Mouse (Mus musculus) adrenal gland, postnatal 25 days (tissue): ENCODE data around the gene Nln. TPM values are rescaled to one million over a fixed set of nuclear protein-coding genes. Genes with fewer than 3 reads are reported as not detected.
A peak's percentile ranks its signal among the peaks of the same experiment; 100 is the strongest.

Source experiments
- DNase-seq: peaks from one replicate; pipeline ENCODE4 v3.0.0; 2021; ENCODE audit warnings: mixed read lengths
- total RNA-seq: library from RNA; stranded (reverse); gene quantifications from 2 replicates; pipeline ENCODE4 v1.2.3, GENCODE M21; 2021

Nln gene
- total RNA-seq, 1 experiment from 2014 or later = 19.0 TPM

DNA sequence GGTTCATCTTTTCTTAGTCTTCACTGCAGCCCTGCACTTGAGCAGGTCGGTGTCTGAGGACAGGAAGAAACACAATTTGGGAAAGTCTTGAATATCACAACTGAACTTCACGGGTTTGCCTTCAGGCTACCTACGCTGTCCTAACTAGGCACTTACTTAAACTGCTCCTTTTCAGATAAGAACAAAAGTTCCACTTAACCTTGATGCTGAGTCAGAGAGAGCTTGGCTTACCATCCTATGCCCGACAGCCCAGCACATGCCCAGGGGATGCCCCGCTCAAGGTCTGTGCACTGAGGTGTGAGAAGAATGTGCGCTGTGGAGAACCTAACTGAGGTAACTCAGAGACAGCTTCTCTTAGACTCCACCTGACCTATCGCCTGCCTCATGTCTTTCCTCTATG, 67.9 kb downstream of the Nln start:
- peak; percentile 24 for DNase-seq

DNA sequence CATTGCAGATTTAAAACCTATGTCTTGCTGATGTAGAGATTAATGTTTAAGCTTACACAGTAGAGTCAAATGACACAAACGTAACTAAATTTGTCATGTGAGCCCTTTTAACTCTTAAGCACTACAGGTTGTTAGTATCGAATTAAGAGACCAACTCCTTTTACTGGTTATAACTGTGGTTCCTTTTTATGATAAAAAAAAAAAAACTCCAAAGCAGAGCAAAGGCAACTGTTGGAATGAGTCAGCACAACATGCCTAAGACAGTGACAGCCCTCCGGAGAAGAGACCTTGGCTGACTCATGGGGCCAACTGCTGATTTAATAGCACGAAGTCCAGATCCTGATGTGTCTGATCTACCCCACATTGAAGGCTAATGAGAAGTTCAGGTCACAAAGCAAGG, 68.5 kb downstream of the Nln start:
- DNase-seq = peak; percentile 42

DNA sequence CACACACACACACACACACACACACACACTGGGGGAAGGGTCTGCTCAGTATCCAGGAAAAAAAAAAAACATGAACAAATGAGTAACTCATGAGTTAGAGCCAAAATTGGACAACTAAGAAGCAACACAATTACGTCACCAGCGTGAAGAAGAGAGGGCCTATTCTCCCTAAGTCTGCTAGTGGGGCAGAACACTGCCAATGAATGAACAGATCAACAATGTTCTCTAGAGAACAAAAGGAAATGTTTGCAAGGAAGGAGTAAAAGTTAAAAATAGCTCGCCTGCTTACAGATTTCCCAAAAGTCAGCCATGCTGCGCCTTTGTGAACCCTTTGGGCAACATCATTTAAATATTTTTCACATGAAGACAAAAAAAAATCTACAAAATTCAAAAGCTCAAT, 69.6 kb downstream of the Nln start:
- DNase-seq = no peak

DNA sequence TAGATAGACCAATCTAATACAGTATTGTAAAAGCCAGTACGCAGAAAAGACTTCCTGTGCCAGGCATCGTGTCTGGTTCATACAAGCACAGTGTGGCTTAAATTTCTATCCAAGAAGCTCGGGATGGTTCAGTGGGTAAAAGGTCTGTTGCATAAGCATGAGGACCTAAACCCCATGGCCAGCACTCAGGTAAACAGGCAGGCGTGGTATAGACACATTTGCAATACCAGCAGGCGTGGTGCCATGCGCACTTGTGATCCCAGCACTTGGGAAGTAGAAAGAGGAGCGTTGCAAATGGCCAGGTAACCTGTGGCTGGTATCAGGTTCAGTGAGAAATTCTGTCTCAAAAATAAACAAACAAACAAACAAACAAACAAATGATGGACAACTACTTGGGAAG, 70.5 kb downstream of the Nln start:
- no peak for DNase-seq

DNA sequence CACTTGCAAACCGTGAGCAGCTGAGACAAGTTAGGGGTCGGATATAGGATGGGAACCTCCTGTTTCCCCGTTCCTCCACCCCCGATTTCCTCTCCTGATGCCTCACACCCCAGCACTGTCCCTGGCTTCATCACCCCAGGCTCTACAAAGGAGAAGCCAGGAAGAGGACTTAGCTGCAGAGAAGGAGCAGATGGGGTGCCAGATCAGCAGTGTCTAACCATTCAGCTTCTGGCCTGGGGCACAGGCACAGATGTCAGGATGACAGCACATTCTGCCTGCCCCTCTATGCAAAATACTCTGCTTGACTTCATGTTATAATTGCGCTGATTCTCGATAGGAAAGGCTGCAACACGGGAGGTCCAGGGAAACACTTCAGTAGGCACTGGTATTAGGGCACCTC, 71.1 kb downstream of the Nln start:
- DNase-seq = no peak

DNA sequence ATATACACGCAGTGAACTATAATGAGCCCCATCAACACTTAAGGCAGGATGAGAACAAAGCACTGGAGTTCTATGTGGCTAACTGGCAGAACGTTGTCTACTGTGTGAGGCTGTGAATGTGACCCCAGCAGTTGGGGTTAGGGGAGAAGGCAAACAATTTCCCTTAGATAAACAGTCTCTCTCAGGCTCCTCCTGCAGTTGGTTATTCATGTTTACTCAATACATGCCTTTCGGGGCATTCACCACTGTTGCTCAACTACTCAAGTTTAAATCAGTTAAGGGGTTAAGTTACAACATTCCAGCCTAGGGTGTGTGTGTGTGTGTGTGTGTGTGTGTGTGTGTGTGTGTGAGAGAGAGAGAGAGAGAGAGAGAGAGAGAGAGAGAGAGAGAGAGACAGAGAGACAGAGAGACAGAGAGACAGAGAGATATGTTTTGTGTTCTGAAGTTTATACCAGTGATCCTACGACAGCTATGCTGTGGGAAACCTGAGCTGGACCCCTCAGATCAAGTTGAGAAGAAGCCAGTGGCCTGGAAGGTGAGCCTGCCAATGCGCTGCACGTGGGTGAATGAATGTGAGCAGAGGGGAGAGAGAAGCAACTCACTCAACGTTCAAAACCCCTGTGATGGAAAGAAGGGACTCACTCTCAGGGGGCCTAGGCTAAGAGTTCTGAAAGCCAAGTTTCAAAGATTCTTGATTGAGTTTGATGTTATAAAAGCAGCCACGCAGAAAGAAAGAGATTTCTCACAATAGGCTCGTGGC, 71.7 kb downstream of the Nln start:
- DNase-seq = no peak

DNA sequence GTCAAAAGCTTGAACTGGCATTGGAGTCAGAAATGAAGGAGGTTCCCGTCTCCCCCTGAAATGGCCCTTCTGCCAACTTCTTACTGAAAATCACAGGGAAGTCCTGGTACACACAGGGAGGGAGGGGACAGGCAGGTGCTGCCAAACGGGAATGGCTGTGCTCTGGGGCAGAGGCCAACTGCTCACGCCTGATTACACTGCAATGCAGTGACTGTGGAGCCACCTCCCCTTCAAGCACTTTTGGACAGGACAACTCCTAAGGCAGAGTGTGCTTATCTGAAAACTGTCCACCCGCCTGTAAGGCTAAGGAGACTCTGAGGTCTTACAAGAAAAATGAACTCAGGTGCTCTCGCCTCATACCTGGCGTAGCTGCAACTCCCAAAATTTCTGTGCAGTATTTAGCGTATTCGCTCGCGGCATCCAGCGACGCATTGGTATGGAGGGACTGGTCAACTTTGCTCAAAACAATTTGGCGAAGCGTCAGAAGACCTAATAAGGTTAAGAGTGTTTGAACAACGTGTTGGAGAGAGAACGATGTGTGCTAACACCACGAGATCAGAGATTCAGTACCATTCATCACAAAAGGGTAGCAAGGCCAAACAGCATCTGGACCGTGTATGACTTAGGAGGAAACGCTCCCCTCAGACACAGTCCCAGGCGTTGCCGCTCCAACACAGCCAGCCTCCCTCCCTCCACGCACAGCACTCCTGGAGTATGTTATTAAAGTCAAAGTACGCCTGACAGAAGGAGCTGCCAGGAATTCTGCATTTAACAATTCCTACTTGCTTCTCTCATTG, 72.7 kb downstream of the Nln start:
- DNase-seq = peak; percentile 45

DNA sequence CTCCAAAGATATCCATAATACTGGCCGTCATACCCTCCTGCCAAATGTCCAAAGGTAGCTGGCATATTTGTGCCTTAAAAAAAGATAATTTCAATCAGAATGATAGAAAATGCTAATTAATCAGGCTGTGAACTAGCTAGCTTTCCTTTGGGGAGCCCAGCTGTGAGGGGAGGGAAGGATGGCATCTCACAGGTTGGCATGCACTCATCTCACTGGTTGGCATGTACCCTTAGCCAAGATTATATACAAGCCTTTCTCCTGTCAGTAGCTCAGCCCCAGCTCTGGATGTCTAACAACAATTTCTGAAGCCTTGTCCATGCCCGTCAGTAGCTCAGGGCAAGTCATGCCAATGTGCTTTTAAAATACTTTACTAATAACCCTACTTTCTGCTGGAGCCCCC, 73.8 kb downstream of the Nln start:
- DNase-seq = no peak

DNA sequence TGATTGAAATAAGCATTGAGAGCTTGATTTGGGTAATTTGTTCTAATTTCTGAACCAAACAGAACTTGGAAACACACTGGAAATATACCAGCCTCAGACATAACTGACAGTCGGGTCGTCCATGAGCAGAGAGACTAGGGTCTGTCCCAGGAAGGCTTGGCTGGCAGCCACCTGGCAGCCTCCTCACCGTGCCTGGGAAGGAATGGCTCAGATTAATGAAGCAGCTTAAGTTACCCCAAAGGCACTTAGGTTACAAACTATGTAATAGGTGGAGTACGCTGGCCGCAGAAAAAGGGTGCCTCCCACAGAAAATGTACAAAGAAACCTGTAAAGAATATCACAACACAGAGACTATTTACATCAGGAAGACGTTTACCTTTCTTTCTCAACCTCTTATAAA, 74.6 kb downstream of the Nln start:
- no peak for DNase-seq

DNA sequence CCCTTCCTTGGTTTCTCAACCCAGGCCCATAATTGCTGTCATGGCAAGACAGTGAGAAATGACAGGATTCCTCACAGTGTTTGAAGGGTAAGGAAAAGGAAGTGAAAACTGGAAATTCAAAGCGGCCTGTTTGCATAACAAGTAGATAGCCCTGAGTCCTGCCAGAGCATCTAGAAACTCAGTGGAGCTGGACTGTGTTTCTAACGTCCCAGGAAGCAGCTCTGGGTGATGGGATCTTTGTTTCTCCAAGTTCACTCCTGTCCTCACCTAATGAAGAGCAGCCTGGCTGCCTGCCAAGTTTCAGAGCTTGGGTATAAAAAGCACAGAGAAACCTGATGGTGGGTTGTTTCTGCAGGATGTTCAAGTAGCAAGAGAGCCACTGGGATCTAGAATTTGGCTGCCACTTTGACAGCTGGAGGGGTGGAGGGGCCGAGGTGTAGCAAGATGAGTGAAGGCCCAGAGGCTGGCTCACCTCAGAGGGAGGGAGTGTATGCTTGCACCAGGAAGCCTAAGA, 76.7 kb downstream of the Nln start:
- DNase-seq = no peak

DNA sequence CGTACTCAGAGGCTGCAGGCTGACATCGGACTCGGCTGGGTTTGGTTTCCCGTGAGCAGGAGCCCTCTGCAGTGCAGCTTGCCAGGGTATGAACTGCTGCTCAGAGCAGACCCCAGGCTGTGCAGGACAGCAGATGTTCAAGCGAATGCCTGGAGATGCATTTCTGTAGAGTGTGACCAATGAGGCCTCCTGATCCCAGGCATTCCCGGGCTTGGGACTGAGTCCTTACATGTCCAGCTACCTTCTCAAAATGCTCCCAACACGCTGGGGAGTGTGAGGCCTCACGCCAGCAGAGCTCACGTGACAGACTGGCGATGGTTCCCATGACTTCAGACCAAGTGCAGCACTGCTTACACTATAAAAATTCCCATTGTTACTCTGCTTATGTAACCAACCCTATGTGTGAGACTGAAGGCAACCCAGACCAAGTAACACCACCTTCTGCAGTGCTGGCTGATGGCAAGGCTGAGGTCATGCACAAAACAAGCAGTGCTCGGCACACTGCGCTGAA, 77.5 kb downstream of the Nln start:
- no peak for DNase-seq

DNA sequence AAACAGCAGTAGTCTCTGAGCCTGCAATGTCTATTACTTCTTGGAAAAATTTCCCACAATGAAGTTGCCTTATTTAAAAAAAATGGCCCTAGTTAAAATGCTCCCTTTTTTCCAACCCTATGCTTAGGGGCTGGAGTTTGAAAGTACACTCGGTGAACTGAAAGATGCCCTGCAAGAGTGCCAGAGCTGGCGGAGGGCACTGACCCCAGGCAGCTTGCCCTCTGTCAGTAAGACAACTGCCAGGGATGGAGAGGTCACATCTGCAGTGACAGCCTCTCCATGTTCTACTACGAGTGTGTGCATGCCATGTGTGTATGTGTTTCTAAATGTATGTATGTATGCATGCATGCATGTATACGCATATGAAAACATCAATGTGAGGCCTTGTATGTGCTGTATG, 78.5 kb downstream of the Nln start:
- no peak for DNase-seq

DNA sequence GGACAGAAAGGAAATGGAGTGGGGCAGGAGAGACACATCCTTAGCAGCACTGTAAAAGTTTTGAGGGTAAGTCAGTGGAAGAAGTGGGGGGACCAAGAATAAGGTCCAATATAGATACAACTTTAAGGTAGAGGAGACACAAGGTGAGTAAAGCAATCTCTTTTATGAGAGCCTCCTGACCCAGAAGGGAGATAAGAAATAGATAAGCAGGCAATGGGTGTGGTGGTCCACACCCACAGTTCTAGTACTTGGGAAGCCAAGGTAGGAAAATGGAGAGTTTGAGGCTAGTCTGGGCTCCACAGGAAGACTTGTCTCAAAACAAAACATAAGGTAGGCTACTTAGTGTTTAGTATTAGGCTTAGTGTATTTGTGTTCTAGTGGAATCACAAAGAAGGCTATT, 79.9 kb downstream of the Nln start:
- DNase-seq = no peak

DNA sequence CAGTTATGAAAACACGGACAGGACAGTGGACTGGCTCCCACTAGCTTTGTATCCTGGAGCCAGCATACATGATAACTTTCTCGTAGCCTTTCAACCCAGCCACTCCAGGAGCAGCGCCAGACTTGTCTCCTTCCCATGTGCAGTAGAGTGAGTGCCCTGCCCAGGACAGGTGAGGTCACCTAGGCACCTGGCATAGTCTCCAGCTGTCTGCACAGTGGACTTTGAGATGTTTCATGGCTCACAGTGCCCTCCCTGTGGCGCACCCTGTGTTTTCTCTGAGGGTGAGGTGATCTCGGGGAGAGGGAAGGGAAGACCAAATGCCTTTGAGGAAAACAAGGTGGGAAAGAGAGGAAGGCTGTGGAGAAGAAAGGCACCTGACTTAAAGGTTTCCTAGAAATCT, 80.3 kb downstream of the Nln start:
- no peak for DNase-seq

DNA sequence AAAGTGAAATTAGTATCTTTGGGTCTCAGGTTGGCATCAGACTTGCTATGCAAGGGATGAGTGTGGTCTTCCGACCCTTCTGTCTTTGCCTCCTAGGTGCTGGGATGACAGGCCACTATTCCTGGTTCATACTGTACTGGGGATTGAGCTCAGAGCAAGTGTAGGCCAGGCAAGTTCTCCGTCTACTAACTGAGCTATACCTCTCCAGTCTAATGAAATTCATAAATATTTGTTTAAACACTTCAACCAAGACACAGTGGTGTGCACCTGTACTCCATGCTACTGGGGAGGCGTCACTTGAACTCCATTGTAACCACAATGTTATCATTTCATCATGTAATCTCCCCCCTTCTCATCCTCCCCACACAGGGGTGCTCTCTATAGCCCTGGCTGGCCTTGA, 82.9 kb downstream of the Nln start:
- no peak for DNase-seq

DNA sequence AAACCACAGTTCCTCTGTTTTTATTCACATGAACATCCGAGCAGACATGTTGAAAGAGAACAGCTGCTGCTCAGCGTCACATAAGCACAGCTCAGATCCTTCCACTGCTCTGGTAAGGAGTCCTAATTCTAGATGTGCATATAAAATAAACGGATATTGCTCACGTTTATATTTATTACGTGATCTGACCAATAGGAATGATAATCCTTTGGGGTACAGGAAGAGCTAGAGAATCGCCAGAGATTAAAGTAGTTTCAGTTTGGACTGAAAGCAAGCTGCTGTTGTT, 83.8 kb downstream of the Nln start:
- DNase-seq = no peak

DNA sequence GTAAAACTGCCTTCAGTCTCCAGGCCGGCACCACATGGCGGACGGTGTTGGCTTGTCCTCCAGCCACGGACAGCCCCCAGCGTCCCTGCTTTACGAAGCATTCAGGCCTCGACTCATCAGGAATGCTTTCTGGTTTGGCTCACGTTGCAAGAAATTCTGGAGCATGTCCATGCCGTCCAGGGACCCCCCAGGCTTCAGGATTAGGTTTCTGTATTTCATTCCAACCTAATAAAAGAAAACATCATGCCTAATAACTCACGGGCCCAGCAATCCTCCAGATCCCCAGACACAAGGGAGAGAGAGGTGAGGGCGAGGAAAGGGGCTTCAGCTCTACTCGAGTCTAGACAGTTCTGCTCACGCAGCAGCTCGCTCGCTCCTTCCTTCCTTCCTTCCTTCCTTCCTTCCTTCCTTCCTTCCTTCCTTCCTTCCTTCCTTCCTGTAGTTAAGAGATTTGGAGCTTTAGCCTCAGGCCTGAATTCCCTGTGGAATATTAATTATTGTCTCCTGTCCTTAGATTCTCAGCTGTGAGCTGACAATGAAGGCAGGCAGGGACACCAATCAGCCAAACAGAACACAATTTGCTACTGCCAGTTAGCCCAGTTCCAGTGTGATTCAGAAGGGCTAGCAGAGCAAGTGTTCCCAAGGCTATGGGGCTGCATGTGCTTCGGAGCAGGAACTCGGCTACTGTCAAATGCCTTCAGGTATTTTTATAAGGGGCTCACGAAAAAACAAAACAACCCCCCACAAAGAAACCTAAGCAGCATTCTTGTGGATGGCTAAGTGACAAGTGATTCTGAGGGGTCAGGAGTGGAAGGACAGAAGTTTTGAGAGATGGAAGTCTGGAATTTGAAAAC, 84.3 kb downstream of the Nln start:
- no peak for DNase-seq

DNA sequence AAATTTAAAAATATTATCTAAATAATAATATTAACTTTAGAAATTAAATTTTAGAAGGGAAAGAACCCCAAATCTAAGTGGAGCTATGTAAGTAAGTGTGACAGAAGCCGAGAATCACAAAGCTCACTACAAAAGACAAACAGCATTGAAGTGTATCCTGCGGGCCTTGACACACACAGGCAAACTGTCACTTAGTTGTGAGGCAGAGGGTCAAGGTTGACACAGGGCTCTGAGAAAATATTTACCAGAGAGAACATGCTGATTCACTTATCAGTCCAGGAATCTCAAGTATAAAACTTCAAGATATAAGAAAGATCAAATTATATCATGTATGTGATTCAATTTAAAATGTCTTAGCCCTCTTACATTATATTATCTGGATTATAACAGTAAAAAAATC, 85.1 kb downstream of the Nln start:
- no peak for DNase-seq

DNA sequence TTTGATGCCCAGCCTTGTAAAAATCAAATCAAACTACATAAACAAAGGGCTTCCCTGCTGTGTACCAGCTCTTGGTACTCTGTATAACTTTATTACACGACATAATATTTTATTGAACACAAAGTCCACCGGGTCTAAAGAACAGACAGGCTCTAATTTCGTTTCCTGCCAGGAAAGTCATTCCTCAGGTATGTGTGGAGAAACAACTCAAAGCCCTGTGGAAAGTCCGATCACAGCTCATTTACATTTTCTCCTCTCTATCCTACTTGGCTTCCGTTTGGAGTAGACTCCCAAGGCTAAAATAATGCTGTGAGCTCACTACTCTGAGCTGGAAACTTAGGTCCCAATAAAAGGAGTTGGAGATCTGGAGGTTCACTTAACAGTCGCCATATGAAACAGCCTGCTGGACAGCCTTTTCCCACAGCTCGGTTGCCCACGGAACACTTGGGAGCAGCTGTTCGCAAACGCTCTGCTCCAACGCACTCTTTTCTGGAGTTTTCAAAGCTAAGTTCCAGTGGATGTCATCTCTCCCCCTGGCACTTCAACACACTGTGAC, 86.0 kb downstream of the Nln start:
- DNase-seq = no peak

DNA sequence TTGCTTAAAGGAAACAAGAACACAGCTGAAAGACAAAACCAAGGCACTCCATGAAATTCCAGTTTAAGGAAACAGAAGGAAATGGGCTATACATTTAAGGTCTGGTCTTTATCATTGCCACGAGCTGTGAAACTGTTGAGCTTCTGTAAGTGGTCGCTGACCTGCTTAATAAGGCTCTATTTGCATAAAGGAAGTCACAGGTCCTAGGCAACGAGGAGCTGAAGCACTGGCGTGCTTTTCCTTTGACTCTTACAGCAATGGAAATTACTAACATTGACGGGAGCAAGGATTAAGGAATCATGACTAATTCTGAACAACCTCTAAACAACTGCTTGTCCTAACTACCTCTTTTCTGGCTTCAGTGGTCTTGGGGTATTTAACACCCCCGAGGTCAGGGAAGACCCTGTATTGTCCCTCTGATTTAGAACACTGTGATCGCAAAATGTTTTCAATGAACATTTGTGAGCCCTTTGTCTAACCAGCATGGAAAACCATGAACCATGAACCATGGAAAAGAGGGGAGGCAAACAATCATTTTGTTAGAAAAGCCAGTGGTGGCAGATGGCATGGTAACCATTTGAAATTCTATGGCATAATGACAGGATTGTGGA, 90.8 kb downstream of the Nln start:
- DNase-seq = no peak

DNA sequence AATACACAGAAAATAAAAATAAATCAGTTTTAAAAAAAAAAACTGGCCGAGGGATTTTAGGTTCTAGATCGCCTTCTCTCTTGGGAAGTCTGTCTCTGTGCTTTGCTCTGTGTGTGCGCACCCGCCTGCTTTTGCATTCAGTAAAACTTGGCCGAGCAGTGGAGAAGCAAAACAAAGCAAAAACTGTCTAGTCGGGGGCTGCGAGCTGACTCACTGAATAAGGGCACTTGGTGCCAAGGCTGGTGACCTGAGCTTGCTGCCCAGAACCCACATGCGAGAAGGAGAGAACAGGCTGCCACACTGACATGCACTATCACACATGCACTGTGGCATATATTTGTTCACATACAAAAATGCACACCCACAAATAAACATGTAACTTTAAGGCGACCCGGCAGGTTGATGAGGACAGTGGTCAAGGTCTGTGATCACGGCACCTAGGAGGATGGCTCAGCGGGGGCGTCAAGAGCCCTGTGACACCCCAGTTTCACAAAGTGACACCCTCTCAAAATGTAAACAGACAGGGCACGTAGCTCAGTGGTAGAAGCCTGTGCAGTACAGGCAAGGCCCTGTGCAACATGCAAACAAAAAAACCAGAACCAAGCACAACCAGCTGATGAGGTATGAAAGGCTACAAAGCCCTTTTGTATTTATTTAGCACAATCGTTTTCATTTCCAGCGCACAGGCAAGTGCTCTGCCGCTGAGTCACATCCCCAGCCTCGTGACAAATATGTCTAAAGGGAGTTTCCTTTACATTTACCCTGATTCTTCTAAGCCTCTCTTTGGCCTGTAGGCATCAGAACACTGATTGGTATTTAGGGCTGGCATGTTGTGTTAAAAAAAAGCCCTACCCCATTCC, 93.9 kb downstream of the Nln start:
- no peak for DNase-seq
